Mouse (Mus musculus) intestine, postnatal 0 days (tissue): ENCODE data around the gene Ubash3b. TPM values are rescaled to one million over a fixed set of nuclear protein-coding genes. Genes with fewer than 3 reads are reported as not detected.

Experiments used
- ATAC-seq: fragments of 200-750 bp; cut with Nextera tagmentation; 2 replicates; pipeline ENCODE4 v1.8.0; 2017; ENCODE audit warnings: mild to moderate bottlenecking, moderate TSS enrichment, moderate library complexity
- H3K27ac ChIP-seq: fragments of 300-500 bp; sonication (generic); 2 replicates; pipeline ENCODE4 v1.5.1; 2014; ENCODE audit warnings: mild to moderate bottlenecking, low read depth, low read length, moderate library complexity
- H3K27me3 ChIP-seq: fragments of 300-500 bp; sonication (generic); replicated peaks from 2 replicates; pipeline ENCODE4 v1.6.1; 2014; ENCODE audit warnings: low read length, mixed read lengths; ENCODE audit not compliant: control insufficient read depth, insufficient read depth
- H3K36me3 ChIP-seq: fragments of 300-500 bp; sonication (generic); 2 replicates; pipeline ENCODE4 v1.6.1; 2014; ENCODE audit warnings: mild to moderate bottlenecking, moderate library complexity; ENCODE audit not compliant: control insufficient read depth, insufficient read depth
- H3K4me1 ChIP-seq: fragments of 300-500 bp; sonication (generic); replicated peaks from 2 replicates; pipeline ENCODE4 v1.6.1; 2014; ENCODE audit warnings: antibody characterized with exemption, low read length, mixed read lengths; ENCODE audit not compliant: control insufficient read depth, insufficient read depth
- H3K4me2 ChIP-seq: fragments of 300-500 bp; sonication (generic); replicated peaks from 2 replicates; pipeline ENCODE4 v1.6.1; 2014; ENCODE audit warnings: low read depth, mild to moderate bottlenecking, moderate library complexity
- H3K4me3 ChIP-seq: fragments of 300-500 bp; sonication (generic); 2 replicates; pipeline ENCODE4 v1.5.1; 2014; ENCODE audit warnings: low read depth, low read length
- H3K9ac ChIP-seq: fragments of 300-500 bp; sonication (generic); 2 replicates; pipeline ENCODE4 v1.6.1; 2014; ENCODE audit warnings: mild to moderate bottlenecking, low read depth, low read length
- H3K9me3 ChIP-seq: fragments of 300-500 bp; sonication (generic); 2 replicates; pipeline ENCODE4 v1.6.1; 2016; ENCODE audit warnings: mixed run types; ENCODE audit not compliant: control insufficient read depth
- CTCF ChIP-seq: sonication (generic); IDR thresholded peaks from 2 replicates; pipeline ENCODE4 v1.5.1; 2016; ENCODE audit warnings: low read depth, mild to moderate bottlenecking, control low read depth, antibody characterized with exemption, moderate library complexity
- WGBS: fragments of 180-500 bp; shearing (Covaris S2); extraction: QIAGEN DNeasy Blood & Tissue Kit; methylation state at CpG from one replicate; pipeline ENCODE4 v1.1.7; 2014; 5-methylcytosine and 5-hydroxymethylcytosine counted together
- polyA plus RNA-seq: library from polyadenylated mRNA; unstranded; fragments of >200 nt; fragmentation: Nextera tagmentation; extraction: Ambion mirVana; gene quantifications from 2 replicates; pipeline ENCODE4 v1.2.1, GENCODE M21; 2015

Gene Ubash3b
- polyA plus RNA-seq, 1 experiment from 2014 or later: 6.3 TPM

- WGBS: 92% methylated on average over 5 of the region's 5 CpGs
- TF ChIP-seq CTCF: no peak
Observed at GRCm38 (mm10) chr9:41075528-41075927, 86.0 kb downstream of the Ubash3b start.

GRCm38 (mm10) chr9:41073196-41074009 lies 88.1 kb downstream of the Ubash3b start:
- H3K4me1 ChIP-seq: no peaks in the 10 kb centered on the region
- H3K4me3 ChIP-seq: no peak overlapping the region
- ATAC-seq: no peak
- H3K9ac ChIP-seq: no peak overlapping the region
- no peak overlapping the region for H3K4me2 ChIP-seq
- 83% methylated on average over 19 of the region's 19 CpGs for WGBS
- no peaks in the 10 kb centered on the region for H3K27me3 ChIP-seq
- no peaks in the 10 kb centered on the region for H3K9me3 ChIP-seq
- no peak for TF ChIP-seq CTCF
- H3K36me3 ChIP-seq: no peaks in the 10 kb centered on the region
- H3K27ac ChIP-seq: no peak overlapping the region

More at GRCm38 (mm10) chr9:41075528-41075927, 86.0 kb downstream of the Ubash3b start:
- H3K27ac ChIP-seq: no peak overlapping the region
- no peaks in the 10 kb centered on the region for H3K9me3 ChIP-seq
- no peaks in the 10 kb centered on the region for H3K36me3 ChIP-seq
- no peak overlapping the region for H3K9ac ChIP-seq
- H3K4me3 ChIP-seq: no peak overlapping the region
- H3K4me2 ChIP-seq: no peak overlapping the region
- ATAC-seq: no peak
- H3K27me3 ChIP-seq: no peaks in the 10 kb centered on the region
- H3K4me1 ChIP-seq: no peaks in the 10 kb centered on the region

GRCm38 (mm10) chr9:41072786-41073185 lies 88.7 kb downstream of the Ubash3b start:
- ATAC-seq: no peak
- H3K36me3 ChIP-seq: no peaks in the 10 kb centered on the region
- no peaks in the 10 kb centered on the region for H3K9me3 ChIP-seq
- H3K9ac ChIP-seq: no peak overlapping the region
- no peak overlapping the region for H3K4me3 ChIP-seq
- H3K4me1 ChIP-seq: no peaks in the 10 kb centered on the region
- no peak for TF ChIP-seq CTCF
- no peak overlapping the region for H3K4me2 ChIP-seq
- WGBS: 61% methylated on average over 6 of the region's 6 CpGs
- no peaks in the 10 kb centered on the region for H3K27me3 ChIP-seq
- H3K27ac ChIP-seq: no peak overlapping the region

GRCm38 (mm10) chr9:41071906-41072511 lies 89.5 kb downstream of the Ubash3b start:
- WGBS: 70% methylated on average over 3 of the region's 3 CpGs
- H3K9ac ChIP-seq: no peak overlapping the region
- no peak overlapping the region for H3K4me2 ChIP-seq
- TF ChIP-seq CTCF: no peak
- no peak overlapping the region for H3K4me3 ChIP-seq
- no peaks in the 10 kb centered on the region for H3K27me3 ChIP-seq
- no peaks in the 10 kb centered on the region for H3K36me3 ChIP-seq
- no peak overlapping the region for H3K27ac ChIP-seq
- no peaks in the 10 kb centered on the region for H3K9me3 ChIP-seq
- H3K4me1 ChIP-seq: no peaks in the 10 kb centered on the region
- ATAC-seq: no peak

- Histone ChIP-seq H3K36me3 (no peaks in the 10 kb centered on the region), H3K27me3 (no peaks in the 10 kb centered on the region), H3K4me3 (no peak overlapping the region), H3K4me2 (no peak overlapping the region), H3K4me1 (no peaks in the 10 kb centered on the region), H3K27ac (no peak overlapping the region), H3K9me3 (no peaks in the 10 kb centered on the region), H3K9ac (no peak overlapping the region)
- WGBS: 41% methylated on average over 5 of the region's 5 CpGs
- peak; percentile 65 for TF ChIP-seq CTCF
- no peak for ATAC-seq
Observed at GRCm38 (mm10) chr9:41070761-41071181, 90.7 kb downstream of the Ubash3b start.

GRCm38 (mm10) chr9:41069509-41069908 lies 92.0 kb downstream of the Ubash3b start:
- no peak for ATAC-seq
- Histone ChIP-seq H3K9me3 (no peaks in the 10 kb centered on the region), H3K36me3 (no peaks in the 10 kb centered on the region), H3K4me1 (no peaks in the 10 kb centered on the region), H3K27me3 (no peaks in the 10 kb centered on the region), H3K4me3 (no peak overlapping the region), H3K4me2 (no peak overlapping the region), H3K9ac (no peak overlapping the region), H3K27ac (no peak overlapping the region)
- TF ChIP-seq CTCF: no peak
- 75% methylated on average over 5 of the region's 5 CpGs for WGBS
